Mouse (Mus musculus): ENCODE results near the gene Usp12. TPM values are rescaled to one million over a fixed set of nuclear protein-coding genes. Genes with fewer than 3 reads are reported as not detected.

Usp12 gene
- 10 to 100 TPM; 14.1 to 16.8 TPM for total RNA-seq (2021)
- long read RNA-seq, experiment 1, full-length matches to known transcripts: 1 of 12 reads
- long read RNA-seq, experiment 1, partial matches to known transcripts: 1 of 12 reads
- long read RNA-seq, experiment 1, other reads (novel, unspliced or antisense): 10 of 12 reads
- long read RNA-seq, experiment 2, full-length matches to known transcripts: 4 of 15 reads
- long read RNA-seq, experiment 2, partial matches to known transcripts: 2 of 15 reads
- long read RNA-seq, experiment 2, other reads (novel, unspliced or antisense): 9 of 15 reads

DNA sequence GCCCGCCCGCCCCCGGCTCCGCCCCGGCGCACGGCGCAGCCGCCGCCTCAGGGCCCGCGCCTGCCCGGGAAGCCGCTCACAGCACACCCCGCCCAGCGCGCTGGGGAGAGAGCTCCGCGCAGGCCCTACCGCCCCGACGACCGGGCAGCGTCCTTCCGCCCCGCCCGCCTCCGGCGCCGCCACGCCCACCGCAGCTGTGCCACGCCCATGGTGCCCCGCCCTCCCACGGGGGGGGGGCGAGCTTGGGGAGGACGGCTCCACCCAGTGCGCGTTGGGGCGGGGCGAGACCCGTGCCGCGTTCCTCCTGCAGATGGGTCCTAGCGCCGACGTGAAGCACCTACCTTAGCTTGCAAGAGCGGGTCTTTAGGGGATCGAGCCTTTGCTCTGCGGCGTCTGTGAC lies at the start of gene Usp12:
Gene Usp12, minus strand, starts transcription at position 154 of the 400 bp plus-strand sequence.
- DNase-seq: peak; percentile 98

DNA sequence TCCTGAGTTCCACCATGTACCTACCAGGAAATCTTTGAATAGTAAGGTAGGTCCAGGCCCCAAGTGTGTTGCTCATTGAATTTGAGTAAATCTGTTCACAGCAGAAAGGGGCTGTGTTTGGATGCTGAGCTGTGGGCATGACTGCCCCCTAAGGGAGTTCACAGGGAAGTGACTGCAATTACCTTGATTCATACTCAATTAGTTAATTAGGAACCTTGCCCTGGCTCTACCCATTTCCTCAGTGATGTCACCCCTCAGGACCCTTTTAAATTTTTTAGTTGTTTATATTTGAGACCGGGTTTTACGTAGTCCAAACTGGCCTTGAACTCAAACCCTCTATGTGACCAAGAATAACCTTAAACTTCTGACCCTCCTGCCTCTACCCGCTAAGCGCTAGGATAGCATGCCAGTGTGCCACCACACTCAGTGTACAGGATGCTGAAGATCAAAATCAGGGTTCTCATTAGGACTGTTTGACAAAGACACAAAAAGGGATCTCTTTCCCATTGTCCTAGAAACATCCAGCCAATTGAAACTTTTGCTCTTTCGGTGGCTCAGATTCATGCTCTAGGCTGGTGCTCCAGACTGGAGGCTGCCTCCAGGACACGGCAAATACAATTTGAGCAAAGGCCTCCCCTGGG lies 49.6 kb upstream of the Usp12 start:
- DNase-seq: no peak

DNA sequence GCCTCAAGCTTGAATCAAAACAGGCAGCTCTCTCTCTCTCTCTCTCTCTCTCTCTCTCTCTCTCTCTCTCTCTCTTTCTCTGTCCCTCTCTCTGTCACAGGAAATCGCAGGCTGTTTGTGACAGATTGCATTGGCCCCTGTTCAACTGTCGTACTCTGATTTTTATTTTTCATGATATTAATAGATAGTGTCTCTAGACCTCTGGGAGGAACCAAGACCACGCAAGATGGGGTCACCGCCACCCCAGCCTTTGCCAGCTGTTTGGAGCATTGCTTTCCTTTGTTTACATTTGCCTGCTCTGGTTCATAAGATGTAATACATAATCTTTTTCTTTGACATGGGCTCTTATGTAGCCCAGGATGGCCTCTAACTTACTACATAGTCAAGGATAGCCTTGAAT lies 47.2 kb upstream of the Usp12 start:
- DNase-seq: no peak

GRCm38 (mm10) chr5:146841301-146841700 lies 46.5 kb upstream of the Usp12 start:
- no peak for DNase-seq

DNA sequence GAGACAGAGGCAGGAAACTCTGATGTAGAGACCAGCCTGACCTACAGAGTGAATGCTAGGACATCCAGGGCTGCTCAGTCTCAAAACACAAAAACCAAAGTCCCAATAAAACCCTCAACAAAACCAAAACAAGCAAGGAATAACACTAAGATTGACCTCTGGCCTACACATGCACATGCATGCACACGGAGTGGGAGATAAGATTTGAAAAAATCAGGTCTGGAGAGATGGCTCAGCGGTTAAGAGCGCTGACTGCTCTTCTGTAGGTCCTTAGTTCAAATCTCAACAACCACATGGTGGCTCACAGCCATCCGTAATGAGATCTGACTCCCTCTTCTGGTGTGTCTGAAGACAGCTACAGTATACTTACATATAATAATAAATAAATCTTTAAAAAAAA lies 45.6 kb upstream of the Usp12 start:
- no peak for DNase-seq

DNA sequence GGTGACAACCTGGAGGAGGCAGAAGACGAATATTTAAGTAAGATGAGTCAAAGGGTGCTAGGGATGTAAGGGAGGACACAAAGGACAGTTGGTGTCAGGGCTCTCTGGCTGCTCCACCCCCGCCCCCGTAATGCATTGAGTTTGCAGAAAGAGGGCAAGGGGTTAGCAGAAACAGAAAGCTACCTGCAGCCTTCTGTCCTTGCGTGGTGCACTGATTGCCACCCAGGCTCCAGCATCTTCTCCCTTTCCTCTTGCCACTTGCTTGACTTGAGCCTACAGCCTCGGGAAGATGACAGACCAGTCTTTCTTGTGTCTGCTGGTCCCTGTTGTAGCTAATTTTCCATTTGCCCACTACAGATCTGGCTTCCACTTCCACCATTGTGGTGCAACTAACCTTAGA lies 45.0 kb upstream of the Usp12 start:
- no peak for DNase-seq

DNA sequence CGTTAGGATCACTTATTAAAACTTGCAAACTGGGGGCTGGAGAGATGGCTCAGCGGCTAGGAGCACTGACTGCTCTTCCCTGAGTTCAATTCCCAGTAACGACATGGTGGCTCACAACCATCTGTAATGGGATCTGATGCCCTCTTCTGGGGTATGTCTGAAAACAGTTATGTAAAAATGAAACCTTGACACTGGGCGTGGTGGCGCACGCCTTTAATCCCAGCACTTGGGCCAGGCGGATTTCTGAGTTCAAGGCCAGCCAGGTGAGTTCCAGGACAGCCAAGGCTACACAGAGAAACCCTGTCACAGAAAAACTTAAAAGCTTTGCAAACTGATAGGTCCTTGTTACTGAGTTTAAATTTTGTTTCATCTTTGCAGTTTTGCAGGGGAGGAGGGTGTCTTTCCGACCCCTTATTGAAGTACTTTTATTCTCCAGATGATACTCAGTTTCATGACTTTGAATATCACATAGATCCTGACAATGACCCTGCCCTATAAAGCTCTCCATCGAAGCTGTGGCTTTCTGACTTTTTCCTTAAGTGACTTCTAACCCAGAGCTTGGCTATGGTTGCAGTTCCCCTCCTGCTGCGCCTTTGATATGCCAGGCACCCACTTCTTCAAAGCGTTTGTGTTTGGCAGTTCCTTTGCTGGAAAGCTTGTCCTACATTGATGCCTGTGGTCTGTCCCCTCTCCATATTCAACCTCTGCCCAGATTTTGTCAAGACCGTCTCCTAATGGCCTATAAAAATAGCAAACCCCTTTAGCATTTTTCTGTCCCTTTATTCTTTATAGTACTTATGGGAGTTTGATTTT lies 44.2 kb upstream of the Usp12 start:
- DNase-seq: no peak

DNA sequence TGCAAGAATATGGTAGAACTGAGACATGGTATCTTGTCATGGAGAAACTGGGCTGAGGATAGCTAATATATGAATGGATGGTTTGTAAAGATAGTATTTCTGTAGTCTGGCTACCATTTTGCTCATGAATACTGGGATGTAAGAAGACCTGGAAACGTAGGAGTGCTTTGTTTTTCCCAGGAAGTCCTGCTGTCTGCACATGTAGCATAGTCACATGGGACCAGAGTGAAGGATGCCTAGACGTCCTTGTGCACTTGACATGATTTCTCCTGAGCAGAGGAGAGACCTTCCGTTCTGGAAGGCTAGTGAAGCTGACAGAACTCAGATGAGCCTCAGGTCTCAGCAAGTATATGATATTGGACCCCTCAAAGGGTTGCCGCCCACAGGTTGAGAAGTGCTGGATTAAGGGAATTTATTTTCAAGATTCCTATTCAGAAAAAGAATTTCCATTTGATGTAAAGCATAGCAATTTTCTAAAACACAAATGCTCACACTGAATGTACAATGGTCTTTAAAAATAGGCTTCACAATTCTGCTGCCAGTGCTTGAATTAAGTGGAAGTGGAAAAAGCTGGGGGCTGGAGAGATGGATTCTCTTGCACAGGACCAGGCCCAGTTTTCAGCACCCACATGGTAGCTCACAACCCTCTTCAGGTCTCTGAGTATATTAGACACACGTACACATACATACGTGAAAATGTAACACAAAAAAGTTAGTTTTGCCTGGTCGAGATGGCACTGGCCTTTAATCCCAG lies 43.3 kb upstream of the Usp12 start:
- DNase-seq: no peak

GRCm38 (mm10) chr5:146834959-146835358 lies 40.2 kb upstream of the Usp12 start:
- DNase-seq: no peak

GRCm38 (mm10) chr5:146833673-146834201 lies 38.9 kb upstream of the Usp12 start:
- DNase-seq: no peak

DNA sequence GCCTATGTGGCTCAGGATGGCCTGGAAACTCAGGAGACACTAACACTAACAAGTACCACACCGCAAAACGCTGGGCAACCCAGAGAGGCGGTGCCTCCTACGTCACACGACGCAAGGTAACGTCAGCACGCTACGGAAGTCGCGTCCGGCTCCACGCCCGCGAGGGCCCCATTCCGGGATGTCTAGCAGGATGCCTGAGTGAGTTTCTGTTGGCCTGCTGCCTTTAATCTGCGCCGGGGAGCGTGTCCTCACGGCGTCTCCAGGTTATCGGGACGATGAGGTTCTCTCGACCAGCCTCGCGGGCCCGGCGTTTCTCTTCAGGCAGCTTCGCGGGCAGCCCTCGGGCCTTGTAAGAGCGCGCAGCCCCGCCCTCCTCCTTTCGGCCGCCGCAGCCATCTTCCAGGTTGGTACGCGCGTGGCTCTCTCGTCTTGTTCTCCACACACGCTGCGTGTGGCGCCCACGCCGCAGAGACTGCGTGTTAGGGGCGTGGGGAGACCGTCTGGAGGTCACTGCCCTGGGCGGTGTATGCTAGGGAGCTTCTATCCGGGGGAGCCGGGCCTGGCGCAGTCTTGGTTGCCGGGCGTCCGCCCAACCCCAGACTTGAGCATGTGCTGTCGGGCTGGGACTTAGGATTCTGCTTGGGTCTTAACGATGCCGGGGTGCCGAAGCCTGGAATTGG lies 38.1 kb upstream of the Usp12 start, which contains the start of gene Rpl21:
Gene Rpl21, plus strand, starts transcription at position 122 of the 680 bp plus-strand sequence.
- DNase-seq: peak; percentile 88

DNA sequence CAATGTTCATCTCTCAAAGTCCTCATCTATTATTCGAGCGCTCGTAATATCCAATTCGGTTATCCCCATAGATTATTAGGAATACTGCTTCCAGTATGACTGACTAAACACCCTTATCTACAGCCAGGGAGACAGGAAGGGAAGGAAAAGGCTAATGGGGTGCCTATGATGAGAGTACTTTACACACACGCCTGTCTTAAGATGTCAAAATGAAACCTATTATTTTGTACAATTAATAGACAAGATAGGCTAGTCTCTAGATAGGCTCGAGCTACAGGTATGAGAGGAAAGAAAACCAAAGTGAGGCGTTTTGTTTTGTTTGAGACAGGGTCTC lies 37.6 kb upstream of the Usp12 start:
- DNase-seq: no peak

DNA sequence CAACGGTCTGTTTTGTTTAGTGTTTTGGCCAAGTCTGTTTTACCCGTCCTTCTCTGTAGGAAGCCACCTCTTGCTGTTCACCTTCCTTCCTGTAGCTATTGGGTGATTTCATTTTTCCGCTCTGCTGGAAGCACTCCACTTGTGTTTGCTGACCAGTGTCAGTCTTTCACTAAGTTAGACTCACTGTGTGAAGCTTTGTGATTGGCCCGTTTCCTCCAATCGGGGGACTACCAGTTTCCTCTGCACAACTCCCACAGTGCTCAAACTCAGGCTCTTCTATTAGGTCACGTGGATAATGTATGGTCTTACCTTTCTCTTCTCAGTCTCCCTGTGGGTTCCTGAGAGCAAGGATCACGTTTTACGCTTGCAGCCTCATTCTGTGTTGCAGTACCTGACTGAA lies 34.7 kb upstream of the Usp12 start:
- no peak for DNase-seq

DNA sequence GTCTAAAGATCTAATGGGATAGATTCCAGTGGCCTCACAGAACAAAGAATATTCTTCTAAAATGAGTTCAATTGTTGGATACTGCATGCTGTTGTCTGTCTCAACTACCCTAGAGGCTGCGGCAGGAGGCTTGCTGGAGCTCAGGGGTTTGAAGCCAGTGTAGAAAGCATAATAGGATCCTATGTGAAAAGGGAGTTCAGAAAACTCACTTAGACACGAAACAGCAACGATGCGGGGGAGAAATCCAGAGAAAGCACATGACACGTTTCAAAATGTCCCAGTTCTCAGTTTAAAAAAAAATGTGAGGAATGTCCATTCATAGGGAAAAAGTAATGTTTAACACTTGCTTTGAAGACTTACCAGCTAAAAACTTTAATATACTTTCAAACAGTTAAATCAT lies 28.2 kb upstream of the Usp12 start:
- DNase-seq: no peak

GRCm38 (mm10) chr5:146818906-146819623 lies 24.3 kb upstream of the Usp12 start:
- no peak for DNase-seq

DNA sequence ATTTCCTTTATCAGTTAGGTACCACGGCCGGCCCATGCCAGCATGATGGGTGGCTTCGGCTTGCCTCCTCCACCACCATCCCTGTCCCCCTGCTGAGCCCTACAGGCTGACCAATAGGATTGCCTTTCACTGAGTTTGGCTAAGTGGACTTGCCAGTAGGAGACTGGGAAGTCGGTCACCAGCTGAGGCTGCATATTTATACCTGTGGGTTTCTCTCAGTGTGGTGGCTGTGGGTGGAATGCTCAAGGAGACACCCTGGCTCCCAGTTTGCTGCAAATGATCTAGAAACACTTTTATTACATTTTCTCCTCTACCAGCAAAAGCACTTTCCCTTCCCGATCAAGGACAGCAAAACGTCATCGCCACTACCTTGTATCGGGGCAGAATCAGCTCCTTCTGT lies 22.8 kb upstream of the Usp12 start:
- no peak for DNase-seq

DNA sequence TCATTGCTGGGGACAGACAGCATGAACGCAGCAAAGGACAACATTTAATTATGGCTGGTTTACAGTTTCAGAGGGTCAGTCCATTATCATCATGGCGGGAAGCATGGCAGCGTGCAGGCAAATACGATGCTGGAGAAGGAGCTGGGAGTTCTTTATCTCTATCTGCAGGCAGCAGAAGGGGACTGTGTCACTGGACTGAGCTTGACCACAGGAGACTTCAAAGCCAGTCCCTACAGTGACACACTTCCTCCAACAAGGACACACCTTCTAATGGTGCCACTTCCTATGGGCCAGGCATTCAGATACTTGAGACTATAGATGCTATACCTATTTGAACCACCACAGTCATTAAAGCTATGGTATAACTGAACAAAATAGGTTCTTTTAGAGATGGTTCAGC lies 20.6 kb upstream of the Usp12 start:
- no peak for DNase-seq

- DNase-seq: no peak
These were observed 18.6 kb upstream of the Usp12 start for GRCm38 (mm10) chr5:146813421-146813820.

GRCm38 (mm10) chr5:146812866-146813265 lies 18.1 kb upstream of the Usp12 start:
- no peak for DNase-seq

- DNase-seq: no peak
These were observed 15.1 kb upstream of the Usp12 start for GRCm38 (mm10) chr5:146809951-146810350.

DNA sequence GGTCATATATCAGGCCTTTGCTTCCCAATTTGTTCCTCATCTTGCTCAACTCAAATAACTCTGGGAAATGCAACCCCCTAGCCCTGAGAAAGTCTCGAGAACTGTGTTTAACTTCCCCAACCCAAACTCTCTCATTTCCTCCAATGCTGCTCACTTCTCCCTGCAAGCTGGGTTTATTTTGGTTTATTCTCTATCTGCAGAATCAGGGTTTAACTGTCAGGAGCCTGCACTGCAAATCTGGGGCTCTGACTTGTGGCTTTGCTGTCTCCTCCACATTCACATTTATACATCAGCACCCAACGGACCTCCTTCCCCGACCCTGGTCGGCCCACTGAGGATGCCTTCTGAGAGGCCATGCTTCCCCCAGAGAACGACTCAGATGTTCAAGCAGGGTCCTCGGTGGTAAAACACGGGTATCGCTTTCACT lies 11.2 kb upstream of the Usp12 start:
- DNase-seq: no peak

All from gastrocnemius, postnatal 25 days (tissue).